Mouse (Mus musculus): ENCODE measurements around the gene Atp4a. TPM values are rescaled to one million over a fixed set of nuclear protein-coding genes. Genes with fewer than 3 reads are reported as not detected.

Gene Atp4a
- polyA plus RNA-seq, 1 experiment, result 1.4 TPM

DNA sequence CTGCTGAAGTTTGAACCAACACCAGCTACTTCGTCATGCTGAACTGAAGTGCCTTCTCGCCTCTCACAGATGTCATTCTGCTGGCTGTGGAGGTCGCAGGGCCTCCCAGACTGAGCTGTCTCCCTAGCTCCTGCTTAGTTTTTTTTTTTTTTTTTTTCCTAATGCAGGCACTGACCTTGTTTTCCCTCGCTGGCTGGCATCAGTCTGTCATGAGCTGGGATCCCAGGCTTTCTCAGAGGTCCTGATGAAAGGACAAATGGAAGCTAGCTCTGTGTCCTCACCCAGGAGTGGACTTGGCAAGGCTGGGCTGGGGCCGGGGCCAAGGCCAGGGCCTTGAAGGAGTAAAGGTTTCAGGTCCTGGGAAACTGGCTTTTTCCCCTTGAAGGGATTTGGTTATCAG lies 30.1 kb upstream of the Atp4a start:
- Histone ChIP-seq H3K4me1 (ENCODE audit: control insufficient read depth, insufficient read depth, low read length) (no peaks in the 10 kb centered on the region), H3K9ac (ENCODE audit: low read depth, poor library complexity, severe bottlenecking) (no peak overlapping the region), H3K27ac (ENCODE audit: insufficient read depth, low read length) (no peak overlapping the region), H3K9me3 (replicated peaks; ENCODE audit: control insufficient read depth, insufficient read depth, low read length, poor library complexity, severe bottlenecking) (no peaks in the 10 kb centered on the region), H3K4me3 (ENCODE audit: low read depth, low read length) (no peak overlapping the region), H3K27me3 (ENCODE audit: control insufficient read depth, insufficient read depth, low read length, poor library complexity, severe bottlenecking) (no peaks in the 10 kb centered on the region; the same call in 1 of the 2 replicates), H3K36me3 (ENCODE audit: control insufficient read depth, insufficient read depth, low read length, poor library complexity, severe bottlenecking) (no peaks in the 10 kb centered on the region)
- no peak for TF ChIP-seq POLR2A (IDR thresholded peaks at IDR 0.05; ENCODE audit: insufficient read depth, low read length)
- TF ChIP-seq CTCF (IDR thresholded peaks at IDR 0.05; ENCODE audit: low read depth, low read length), result no peak
- TF ChIP-seq EP300 (IDR thresholded peaks at IDR 0.05; ENCODE audit: insufficient read depth, low read depth, low read length), result no peak

DNA sequence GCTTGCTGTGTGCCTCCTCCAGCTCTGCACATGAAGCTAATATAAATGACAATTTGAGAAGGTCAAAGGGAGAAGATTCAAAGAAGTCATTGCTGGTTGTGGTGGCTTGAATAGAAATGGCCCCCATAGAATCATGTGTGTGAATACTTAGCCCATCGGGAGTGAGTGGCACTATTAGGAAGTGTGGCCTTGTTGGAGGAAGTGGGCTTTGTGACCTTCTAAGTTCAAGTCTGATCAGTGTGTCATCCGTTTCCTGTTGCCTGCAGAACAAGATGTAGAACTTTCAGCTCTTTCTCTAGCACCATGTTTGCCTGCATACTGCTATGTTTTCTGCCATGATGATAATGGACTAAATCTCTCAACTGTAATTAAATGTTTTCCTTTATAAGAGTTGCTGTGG lies 28.6 kb upstream of the Atp4a start:
- Histone ChIP-seq H3K36me3 (ENCODE audit: control insufficient read depth, insufficient read depth, low read length, poor library complexity, severe bottlenecking) (no peaks in the 10 kb centered on the region), H3K9ac (ENCODE audit: low read depth, poor library complexity, severe bottlenecking) (no peak overlapping the region), H3K9me3 (replicated peaks; ENCODE audit: control insufficient read depth, insufficient read depth, low read length, poor library complexity, severe bottlenecking) (no peaks in the 10 kb centered on the region), H3K27ac (ENCODE audit: insufficient read depth, low read length) (no peak overlapping the region), H3K4me1 (ENCODE audit: control insufficient read depth, insufficient read depth, low read length) (no peaks in the 10 kb centered on the region), H3K27me3 (ENCODE audit: control insufficient read depth, insufficient read depth, low read length, poor library complexity, severe bottlenecking) (no peaks in the 10 kb centered on the region; the same call in 1 of the 2 replicates), H3K4me3 (ENCODE audit: low read depth, low read length) (no peak overlapping the region)
- TF ChIP-seq EP300 (IDR thresholded peaks at IDR 0.05; ENCODE audit: insufficient read depth, low read depth, low read length), result no peak
- no peak for TF ChIP-seq CTCF (IDR thresholded peaks at IDR 0.05; ENCODE audit: low read depth, low read length)
- no peak for TF ChIP-seq POLR2A (IDR thresholded peaks at IDR 0.05; ENCODE audit: insufficient read depth, low read length)

DNA sequence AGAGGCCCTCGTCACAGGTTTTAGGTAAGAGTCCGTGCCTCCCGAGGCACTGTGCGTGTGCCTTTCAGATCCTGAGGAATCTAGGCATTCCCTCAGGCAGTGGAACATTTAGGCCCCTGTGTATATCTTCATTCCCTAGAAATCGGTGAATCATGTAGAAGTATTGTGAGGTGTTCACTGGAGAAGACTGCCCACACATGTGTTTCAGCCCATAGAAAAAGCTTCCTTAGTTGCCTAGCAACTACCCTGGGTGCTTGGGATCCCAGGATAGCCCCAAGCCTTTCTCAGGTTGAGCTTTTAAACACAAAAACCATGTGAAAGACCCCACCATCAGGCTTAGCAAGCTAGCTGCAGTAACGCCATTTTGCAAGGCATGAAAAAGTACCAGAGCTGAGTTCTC lies 23.7 kb upstream of the Atp4a start:
- TF ChIP-seq POLR2A (IDR thresholded peaks at IDR 0.05; ENCODE audit: insufficient read depth, low read length) (no peak), CTCF (IDR thresholded peaks at IDR 0.05; ENCODE audit: low read depth, low read length) (no peak), EP300 (IDR thresholded peaks at IDR 0.05; ENCODE audit: insufficient read depth, low read depth, low read length) (no peak)
- Histone ChIP-seq H3K4me3 (ENCODE audit: low read depth, low read length) (no peak overlapping the region), H3K9ac (ENCODE audit: low read depth, poor library complexity, severe bottlenecking) (no peak overlapping the region), H3K36me3 (ENCODE audit: control insufficient read depth, insufficient read depth, low read length, poor library complexity, severe bottlenecking) (no peaks in the 10 kb centered on the region), H3K27me3 (ENCODE audit: control insufficient read depth, insufficient read depth, low read length, poor library complexity, severe bottlenecking) (no peaks in the 10 kb centered on the region), H3K4me1 (ENCODE audit: control insufficient read depth, insufficient read depth, low read length) (no peaks in the 10 kb centered on the region), H3K9me3 (replicated peaks; ENCODE audit: control insufficient read depth, insufficient read depth, low read length, poor library complexity, severe bottlenecking) (no peaks in the 10 kb centered on the region), H3K27ac (ENCODE audit: insufficient read depth, low read length) (no peak overlapping the region)

DNA sequence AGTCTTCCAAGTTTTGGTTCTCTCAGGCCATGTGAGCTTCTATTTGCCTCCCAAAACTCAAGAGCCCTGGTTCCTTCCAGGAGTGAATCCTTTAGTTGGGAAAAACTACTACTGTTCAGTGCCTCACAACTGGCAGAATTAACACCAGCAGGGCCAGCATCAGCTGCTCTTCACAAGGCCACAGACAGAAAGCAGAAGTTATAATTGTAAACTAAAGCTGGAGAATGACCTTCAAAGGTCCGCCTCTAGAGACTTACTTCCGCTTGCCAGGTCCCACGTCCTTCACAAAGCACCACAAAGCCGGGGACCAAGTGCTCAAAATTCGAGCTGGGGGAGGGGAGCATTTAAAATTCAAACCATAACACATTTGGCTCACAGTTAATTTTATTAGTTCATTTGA lies 13.9 kb upstream of the Atp4a start:
- Histone ChIP-seq H3K4me1 (ENCODE audit: control insufficient read depth, insufficient read depth, low read length) (peaks cover 2% of the 10 kb centered on the region), H3K27me3 (ENCODE audit: control insufficient read depth, insufficient read depth, low read length, poor library complexity, severe bottlenecking) (no peaks in the 10 kb centered on the region), H3K4me3 (ENCODE audit: low read depth, low read length) (no peak overlapping the region), H3K36me3 (ENCODE audit: control insufficient read depth, insufficient read depth, low read length, poor library complexity, severe bottlenecking) (no peaks in the 10 kb centered on the region), H3K9ac (ENCODE audit: low read depth, poor library complexity, severe bottlenecking) (no peak overlapping the region), H3K27ac (ENCODE audit: insufficient read depth, low read length) (no peak overlapping the region), H3K9me3 (replicated peaks; ENCODE audit: control insufficient read depth, insufficient read depth, low read length, poor library complexity, severe bottlenecking) (no peaks in the 10 kb centered on the region)
- TF ChIP-seq EP300 (IDR thresholded peaks at IDR 0.05; ENCODE audit: insufficient read depth, low read depth, low read length), result no peak
- TF ChIP-seq CTCF (IDR thresholded peaks at IDR 0.05; ENCODE audit: low read depth, low read length), result no peak
- TF ChIP-seq POLR2A (IDR thresholded peaks at IDR 0.05; ENCODE audit: insufficient read depth, low read length), result no peak

DNA sequence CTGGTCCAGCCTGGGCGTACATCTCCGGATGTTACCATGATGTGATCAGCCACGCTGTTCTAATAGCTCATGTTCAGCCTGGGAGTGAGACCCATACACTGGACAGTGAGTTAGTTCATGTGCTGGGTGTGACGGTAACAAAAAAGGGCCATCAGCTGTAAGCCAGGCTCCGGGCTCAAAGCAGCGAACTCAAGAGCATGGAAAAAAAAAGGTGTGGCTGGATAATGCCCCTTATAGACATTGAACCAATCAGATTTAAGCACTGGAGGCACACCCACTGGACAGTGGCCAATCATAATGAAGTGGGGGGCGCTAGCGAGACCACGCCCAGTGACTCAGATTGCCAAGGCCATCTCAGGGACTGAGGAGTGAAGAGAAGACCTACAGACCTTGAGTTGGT lies 13.4 kb upstream of the Atp4a start, which contains the start of gene 2200002J24Rik:
Gene 2200002J24Rik, plus strand, starts transcription at position 338 of the 400 bp plus-strand sequence.
- H3K27me3 ChIP-seq (ENCODE audit: control insufficient read depth, insufficient read depth, low read length, poor library complexity, severe bottlenecking), result no peaks in the 10 kb centered on the region
- TF ChIP-seq EP300 (IDR thresholded peaks at IDR 0.05; ENCODE audit: insufficient read depth, low read depth, low read length), result no peak
- no peak for TF ChIP-seq CTCF (IDR thresholded peaks at IDR 0.05; ENCODE audit: low read depth, low read length)
- no peak for TF ChIP-seq POLR2A (IDR thresholded peaks at IDR 0.05; ENCODE audit: insufficient read depth, low read length)
- no peaks in the 10 kb centered on the region for H3K9me3 ChIP-seq (replicated peaks; ENCODE audit: control insufficient read depth, insufficient read depth, low read length, poor library complexity, severe bottlenecking)
- no peak within 1 kb of the TSS for H3K4me3 ChIP-seq (ENCODE audit: low read depth, low read length)
- no peaks in the 10 kb centered on the region for H3K36me3 ChIP-seq (ENCODE audit: control insufficient read depth, insufficient read depth, low read length, poor library complexity, severe bottlenecking)
- H3K9ac ChIP-seq (ENCODE audit: low read depth, poor library complexity, severe bottlenecking), result no peak within 1 kb of the TSS
- H3K27ac ChIP-seq (ENCODE audit: insufficient read depth, low read length), result no peak within 1 kb of the TSS
- peaks cover 2% of the 10 kb centered on the region for H3K4me1 ChIP-seq (ENCODE audit: control insufficient read depth, insufficient read depth, low read length)

DNA sequence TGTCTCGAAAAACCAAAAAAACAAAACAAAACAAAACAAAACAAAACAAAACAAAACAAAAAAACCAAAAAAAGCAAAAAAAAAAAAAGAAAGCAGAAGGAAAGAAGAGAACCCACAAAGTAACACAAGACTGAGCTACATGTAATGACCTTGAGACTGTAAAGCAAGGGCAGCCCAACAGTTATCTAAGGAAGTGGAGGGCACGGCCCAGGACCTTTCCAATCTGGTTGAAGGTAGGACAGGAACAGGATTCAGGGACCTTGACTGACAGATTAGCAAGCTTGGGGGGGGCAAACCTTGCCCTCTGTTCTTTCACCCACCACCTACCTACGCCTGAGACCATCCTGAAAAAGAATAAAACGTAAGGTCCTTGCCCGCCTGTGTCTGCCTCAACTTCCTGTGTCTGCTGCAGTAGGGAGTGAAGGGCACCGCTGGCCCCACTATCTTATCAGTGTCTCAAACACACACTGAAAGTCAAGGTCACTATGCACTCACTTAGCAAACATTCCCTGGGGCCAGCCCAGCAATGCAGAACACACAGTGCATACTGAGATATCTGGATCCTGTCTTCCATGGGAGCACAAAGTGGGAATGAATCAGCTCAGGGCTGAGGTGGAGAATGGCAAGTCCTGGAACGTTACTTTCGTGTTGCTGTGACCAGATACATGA lies 5.7 kb upstream of the Atp4a start:
- no peaks in the 10 kb centered on the region for H3K4me1 ChIP-seq (ENCODE audit: control insufficient read depth, insufficient read depth, low read length)
- no peaks in the 10 kb centered on the region for H3K9me3 ChIP-seq (replicated peaks; ENCODE audit: control insufficient read depth, insufficient read depth, low read length, poor library complexity, severe bottlenecking)
- H3K27me3 ChIP-seq (ENCODE audit: control insufficient read depth, insufficient read depth, low read length, poor library complexity, severe bottlenecking), result no peaks in the 10 kb centered on the region
- H3K9ac ChIP-seq (ENCODE audit: low read depth, poor library complexity, severe bottlenecking), result no peak overlapping the region
- no peak overlapping the region for H3K4me3 ChIP-seq (ENCODE audit: low read depth, low read length)
- no peak overlapping the region for H3K27ac ChIP-seq (ENCODE audit: insufficient read depth, low read length)
- H3K36me3 ChIP-seq (ENCODE audit: control insufficient read depth, insufficient read depth, low read length, poor library complexity, severe bottlenecking), result no peaks in the 10 kb centered on the region
- TF ChIP-seq EP300 (IDR thresholded peaks at IDR 0.05; ENCODE audit: insufficient read depth, low read depth, low read length), result no peak
- TF ChIP-seq POLR2A (IDR thresholded peaks at IDR 0.05; ENCODE audit: insufficient read depth, low read length), result no peak
- no peak for TF ChIP-seq CTCF (IDR thresholded peaks at IDR 0.05; ENCODE audit: low read depth, low read length)
